Mouse (Mus musculus): ENCODE data around the gene Pkn1. TPM values are rescaled to one million over a fixed set of nuclear protein-coding genes. Genes with fewer than 3 reads are reported as not detected.

Pkn1 gene
- polyA plus RNA-seq, 1 experiment from 2014 or later = 21.9 TPM

GRCm38 (mm10) chr8:83664931-83665625 lies 33.9 kb downstream of the Pkn1 start:
- DNase-seq (ENCODE audit: low spot score) = no peak
- peaks cover 21% of the 10 kb centered on the region for H3K4me1 ChIP-seq (ENCODE audit: control insufficient read depth, insufficient read depth, low read length)
- 26% methylated on average over 2 of the region's 2 CpGs for WGBS

GRCm38 (mm10) chr8:83664096-83664495 lies 34.9 kb downstream of the Pkn1 start:
- peaks cover 11% of the 10 kb centered on the region for H3K36me3 ChIP-seq (ENCODE audit: control insufficient read depth, insufficient read depth, low read length)
- no peak overlapping the region for H3K4me3 ChIP-seq (ENCODE audit: low read depth, low read length)
- H3K9ac ChIP-seq (ENCODE audit: low read length) = no peak overlapping the region
- 87% methylated on average over 13 of the region's 13 CpGs for WGBS
- H3K27me3 ChIP-seq (replicated peaks; ENCODE audit: control insufficient read depth, insufficient read depth, low read length) = no peaks in the 10 kb centered on the region
- H3K27ac ChIP-seq (ENCODE audit: low read depth, low read length) = no peak overlapping the region
- no peak for ATAC-seq
- peaks cover 21% of the 10 kb centered on the region for H3K4me1 ChIP-seq (ENCODE audit: control insufficient read depth, insufficient read depth, low read length)
- H3K4me2 ChIP-seq (ENCODE audit: low read length) = no peak overlapping the region
- DNase-seq (ENCODE audit: low spot score) = no peak
- no peaks in the 10 kb centered on the region for H3K9me3 ChIP-seq (replicated peaks; ENCODE audit: control insufficient read depth, low read length)

More at GRCm38 (mm10) chr8:83664931-83665625, 33.9 kb downstream of the Pkn1 start:
- H3K27ac ChIP-seq (ENCODE audit: low read depth, low read length) = no peak overlapping the region
- no peak overlapping the region for H3K9ac ChIP-seq (ENCODE audit: low read length)
- H3K9me3 ChIP-seq (replicated peaks; ENCODE audit: control insufficient read depth, low read length) = no peaks in the 10 kb centered on the region
- H3K4me2 ChIP-seq (ENCODE audit: low read length) = no peak overlapping the region
- H3K27me3 ChIP-seq (replicated peaks; ENCODE audit: control insufficient read depth, insufficient read depth, low read length) = no peaks in the 10 kb centered on the region
- H3K36me3 ChIP-seq (ENCODE audit: control insufficient read depth, insufficient read depth, low read length) = peaks cover 19% of the 10 kb centered on the region
- no peak for ATAC-seq
- no peak overlapping the region for H3K4me3 ChIP-seq (ENCODE audit: low read depth, low read length)

GRCm38 (mm10) chr8:83662421-83662826 lies 36.6 kb downstream of the Pkn1 start:
- 11% methylated on average over 4 of the region's 4 CpGs for WGBS
- peak; percentile 38 for ATAC-seq
- H3K27me3 ChIP-seq (replicated peaks; ENCODE audit: control insufficient read depth, insufficient read depth, low read length) = no peaks in the 10 kb centered on the region
- H3K36me3 ChIP-seq (ENCODE audit: control insufficient read depth, insufficient read depth, low read length) = peaks cover 23% of the 10 kb centered on the region
- DNase-seq (ENCODE audit: low spot score) = peak; percentile 91
- H3K9ac ChIP-seq (ENCODE audit: low read length) = no peak overlapping the region
- H3K4me2 ChIP-seq (ENCODE audit: low read length) = no peak overlapping the region
- H3K4me3 ChIP-seq (ENCODE audit: low read depth, low read length) = no peak overlapping the region
- H3K27ac ChIP-seq (ENCODE audit: low read depth, low read length) = no peak overlapping the region
- H3K4me1 ChIP-seq (ENCODE audit: control insufficient read depth, insufficient read depth, low read length) = peaks cover 14% of the 10 kb centered on the region
- H3K9me3 ChIP-seq (replicated peaks; ENCODE audit: control insufficient read depth, low read length) = no peaks in the 10 kb centered on the region

- peak overlapping the region; percentile 35; the same call in 1 of the 2 replicates for H3K9ac ChIP-seq (ENCODE audit: low read length)
- no peaks in the 10 kb centered on the region for H3K27me3 ChIP-seq (replicated peaks; ENCODE audit: control insufficient read depth, insufficient read depth, low read length)
- H3K4me3 ChIP-seq (ENCODE audit: low read depth, low read length) = no peak overlapping the region
- peaks cover 9% of the 10 kb centered on the region for H3K4me1 ChIP-seq (ENCODE audit: control insufficient read depth, insufficient read depth, low read length)
- ATAC-seq = 0 out of 2 replicates have a peak, but pooled peaks have one; percentile 6
- WGBS = 17% methylated on average over 22 of the region's 22 CpGs
- peak overlapping the region; percentile 10; the same call in 1 of the 2 replicates for H3K27ac ChIP-seq (ENCODE audit: low read depth, low read length)
- DNase-seq (ENCODE audit: low spot score) = no peak
- H3K9me3 ChIP-seq (replicated peaks; ENCODE audit: control insufficient read depth, low read length) = no peaks in the 10 kb centered on the region
- H3K36me3 ChIP-seq (ENCODE audit: control insufficient read depth, insufficient read depth, low read length) = peaks cover 23% of the 10 kb centered on the region
- H3K4me2 ChIP-seq (ENCODE audit: low read length) = peak overlapping the region; percentile 2; the same call in 1 of the 2 replicates
Measured at GRCm38 (mm10) chr8:83660995-83661680, 37.8 kb downstream of the Pkn1 start.

GRCm38 (mm10) chr8:83660545-83660944 lies 38.4 kb downstream of the Pkn1 start:
- DNase-seq (ENCODE audit: low spot score) (peak; percentile 49), ATAC-seq (peak; percentile 27; the same call in 1 of the 2 replicates)
- peaks cover 23% of the 10 kb centered on the region for H3K36me3 ChIP-seq (ENCODE audit: control insufficient read depth, insufficient read depth, low read length)
- H3K4me1 ChIP-seq (ENCODE audit: control insufficient read depth, insufficient read depth, low read length) = peaks cover 9% of the 10 kb centered on the region
- H3K4me3 ChIP-seq (ENCODE audit: low read depth, low read length) = no peak overlapping the region
- H3K4me2 ChIP-seq (ENCODE audit: low read length) = 0 out of 2 replicates have a peak overlapping the region, but pooled peaks have one; percentile 2
- no peaks in the 10 kb centered on the region for H3K9me3 ChIP-seq (replicated peaks; ENCODE audit: control insufficient read depth, low read length)
- H3K27ac ChIP-seq (ENCODE audit: low read depth, low read length) = peak overlapping the region; percentile 10; the same call in 1 of the 2 replicates
- 8% methylated on average over 8 of the region's 8 CpGs for WGBS
- peak overlapping the region; percentile 35 for H3K9ac ChIP-seq (ENCODE audit: low read length)
- H3K27me3 ChIP-seq (replicated peaks; ENCODE audit: control insufficient read depth, insufficient read depth, low read length) = no peaks in the 10 kb centered on the region

- Histone ChIP-seq H3K4me2 (ENCODE audit: low read length) (no peak overlapping the region), H3K9ac (ENCODE audit: low read length) (no peak overlapping the region), H3K27me3 (replicated peaks; ENCODE audit: control insufficient read depth, insufficient read depth, low read length) (no peaks in the 10 kb centered on the region), H3K36me3 (ENCODE audit: control insufficient read depth, insufficient read depth, low read length) (peaks cover 11% of the 10 kb centered on the region; the same call in 1 of the 2 replicates), H3K9me3 (replicated peaks; ENCODE audit: control insufficient read depth, low read length) (no peaks in the 10 kb centered on the region), H3K4me3 (ENCODE audit: low read depth, low read length) (no peak overlapping the region), H3K4me1 (ENCODE audit: control insufficient read depth, insufficient read depth, low read length) (peaks cover 18% of the 10 kb centered on the region), H3K27ac (ENCODE audit: low read depth, low read length) (no peak overlapping the region)
- DNase-seq (ENCODE audit: low spot score) = no peak
- ATAC-seq = no peak
- 86% methylated on average over 13 of the region's 13 CpGs for WGBS
Measured at GRCm38 (mm10) chr8:83656484-83657246, 42.3 kb downstream of the Pkn1 start.

- no peak overlapping the region for H3K27ac ChIP-seq (ENCODE audit: low read depth, low read length)
- H3K9me3 ChIP-seq (replicated peaks; ENCODE audit: control insufficient read depth, low read length) = no peaks in the 10 kb centered on the region
- peaks cover 16% of the 10 kb centered on the region for H3K4me1 ChIP-seq (ENCODE audit: control insufficient read depth, insufficient read depth, low read length)
- H3K27me3 ChIP-seq (replicated peaks; ENCODE audit: control insufficient read depth, insufficient read depth, low read length) = no peaks in the 10 kb centered on the region
- no peak overlapping the region for H3K4me2 ChIP-seq (ENCODE audit: low read length)
- no peak overlapping the region for H3K4me3 ChIP-seq (ENCODE audit: low read depth, low read length)
- peaks cover 11% of the 10 kb centered on the region; the same call in 1 of the 2 replicates for H3K36me3 ChIP-seq (ENCODE audit: control insufficient read depth, insufficient read depth, low read length)
- ATAC-seq = no peak
- H3K9ac ChIP-seq (ENCODE audit: low read length) = no peak overlapping the region
- WGBS = 90% methylated on average over 9 of the region's 9 CpGs
- no peak for DNase-seq (ENCODE audit: low spot score)
Measured at GRCm38 (mm10) chr8:83656043-83656442, 42.9 kb downstream of the Pkn1 start.

- H3K4me3 ChIP-seq (ENCODE audit: low read depth, low read length) = no peak overlapping the region
- peaks cover 11% of the 10 kb centered on the region; the same call in 1 of the 2 replicates for H3K36me3 ChIP-seq (ENCODE audit: control insufficient read depth, insufficient read depth, low read length)
- ATAC-seq (no peak), DNase-seq (ENCODE audit: low spot score) (no peak)
- H3K27me3 ChIP-seq (replicated peaks; ENCODE audit: control insufficient read depth, insufficient read depth, low read length) = no peaks in the 10 kb centered on the region
- H3K27ac ChIP-seq (ENCODE audit: low read depth, low read length) = no peak overlapping the region
- WGBS = 98% methylated on average over 6 of the region's 6 CpGs
- H3K9ac ChIP-seq (ENCODE audit: low read length) = no peak overlapping the region
- H3K9me3 ChIP-seq (replicated peaks; ENCODE audit: control insufficient read depth, low read length) = no peaks in the 10 kb centered on the region
- peaks cover 9% of the 10 kb centered on the region for H3K4me1 ChIP-seq (ENCODE audit: control insufficient read depth, insufficient read depth, low read length)
- H3K4me2 ChIP-seq (ENCODE audit: low read length) = no peak overlapping the region
Measured at GRCm38 (mm10) chr8:83654725-83655124, 44.3 kb downstream of the Pkn1 start.
